Mouse (Mus musculus) forebrain, embryonic 12.5 days (tissue): ENCODE data around the gene Vdac2. TPM values are rescaled to one million over a fixed set of nuclear protein-coding genes. Genes with fewer than 3 reads are reported as not detected.

ENCODE experiments used
- ATAC-seq: fragments of 200-750 bp; cut with Nextera tagmentation; 2 replicates; pipeline ENCODE4 v1.8.0; 2017; ENCODE audit warnings: moderate TSS enrichment; ENCODE audit not compliant: low FRiP score
- H3K27ac ChIP-seq: fragments of 300-500 bp; sonication (generic); 2 replicates; pipeline ENCODE4 v1.5.1; 2016; ENCODE audit warnings: mild to moderate bottlenecking
- H3K27me3 ChIP-seq: fragments of 300-500 bp; sonication (generic); 2 replicates; pipeline ENCODE4 v1.6.1; 2016; ENCODE audit warnings: mild to moderate bottlenecking
- H3K36me3 ChIP-seq: fragments of 300-500 bp; sonication (generic); replicated peaks from 2 replicates; pipeline ENCODE4 v1.6.1; 2016; ENCODE audit warnings: mild to moderate bottlenecking
- H3K4me1 ChIP-seq: fragments of 300-500 bp; sonication (generic); 2 replicates; pipeline ENCODE4 v1.6.1; 2016
- H3K4me2 ChIP-seq: fragments of 300-500 bp; sonication (generic); 2 replicates; pipeline ENCODE4 v1.6.1; 2016; ENCODE audit warnings: mild to moderate bottlenecking, moderate library complexity
- H3K4me3 ChIP-seq: fragments of 300-500 bp; sonication (generic); replicated peaks from 2 replicates; pipeline ENCODE4 v1.5.1; 2016; ENCODE audit warnings: mild to moderate bottlenecking
- H3K9ac ChIP-seq: fragments of 300-500 bp; sonication (generic); 2 replicates; pipeline ENCODE4 v1.6.1; 2016; ENCODE audit warnings: mild to moderate bottlenecking
- H3K9me3 ChIP-seq: fragments of 300-500 bp; sonication (generic); 2 replicates; pipeline ENCODE4 v1.6.1; 2016
- WGBS: fragments of 180-500 bp; shearing (Covaris S2); methylation state at CpG from one replicate; pipeline ENCODE4 v1.1.7; 2016; 5-methylcytosine and 5-hydroxymethylcytosine counted together
- polyA plus RNA-seq: library from polyadenylated mRNA; unstranded; fragments of >200 nt; fragmentation: Nextera tagmentation; extraction: Ambion mirVana; gene quantifications from 2 replicates; pipeline ENCODE4 v1.2.1, GENCODE M21; 2016

The Vdac2 gene
- polyA plus RNA-seq, 1 experiment from 2014 or later: 238 TPM

DNA sequence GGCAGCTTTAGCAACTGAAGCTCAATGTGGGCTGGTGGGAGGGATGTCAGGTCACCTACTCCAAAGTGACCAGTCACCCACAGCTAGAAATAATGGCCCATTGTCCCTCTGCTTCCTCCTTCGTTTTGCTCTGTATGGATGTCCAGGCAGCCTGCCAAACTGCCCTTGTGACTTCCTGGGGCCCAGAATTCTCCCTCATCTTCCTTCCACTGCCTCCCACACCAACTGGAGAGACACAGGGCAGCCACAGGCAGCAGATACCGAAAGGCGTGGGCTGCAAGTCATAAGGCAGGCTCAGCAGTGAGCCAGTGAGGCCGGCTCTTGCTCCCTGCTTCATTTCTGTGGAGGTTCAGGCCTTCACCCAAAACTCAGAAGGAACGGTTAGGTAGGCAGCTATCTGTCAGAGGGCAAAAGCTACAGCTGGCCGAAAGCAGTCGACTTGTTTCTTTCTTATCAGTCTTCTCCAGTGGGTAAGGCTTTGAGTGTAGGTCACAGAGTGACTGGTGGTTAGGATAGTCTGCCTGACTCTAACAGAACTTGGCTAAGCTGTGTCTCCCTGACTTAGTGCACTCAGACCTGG lies 2.2 kb upstream of the Vdac2 start:
- no peaks in the 10 kb centered on the region for H3K9me3 ChIP-seq
- 0 out of 2 replicates have a peak, but pooled peaks cover 4% of the 10 kb centered on the region for H3K4me1 ChIP-seq
- no peak overlapping the region for H3K4me2 ChIP-seq
- WGBS: 73% methylated on average over 7 of the region's 7 CpGs
- no peaks in the 10 kb centered on the region for H3K27me3 ChIP-seq
- no peak overlapping the region; the same call in 1 of the 2 replicates for H3K27ac ChIP-seq
- no peak overlapping the region for H3K4me3 ChIP-seq
- ATAC-seq: no peak
- H3K36me3 ChIP-seq: no peaks in the 10 kb centered on the region
- no peak overlapping the region for H3K9ac ChIP-seq

DNA sequence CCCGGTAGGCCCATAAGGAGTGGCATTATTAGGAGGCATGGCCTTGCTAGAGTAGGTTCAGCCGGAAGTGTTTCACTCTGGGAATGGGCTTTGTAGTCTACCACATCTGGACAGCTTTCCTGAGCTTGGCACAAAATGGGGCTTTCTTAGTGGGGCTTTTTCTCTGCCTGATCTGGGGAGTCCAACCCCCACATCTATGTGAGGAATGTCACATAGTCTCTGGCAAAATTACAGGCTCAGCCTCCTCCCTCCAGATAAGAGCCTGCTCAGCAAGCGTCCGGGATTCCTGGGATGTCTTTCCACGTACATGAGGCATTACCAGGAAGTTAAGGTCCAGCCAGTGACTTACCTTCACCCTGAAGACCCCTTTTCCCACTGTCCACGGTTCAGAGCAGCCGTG lies 1.1 kb upstream of the Vdac2 start:
- Histone ChIP-seq H3K4me3 (no peak overlapping the region), H3K9me3 (no peaks in the 10 kb centered on the region), H3K27ac (no peak overlapping the region), H3K36me3 (no peaks in the 10 kb centered on the region), H3K27me3 (no peaks in the 10 kb centered on the region), H3K4me1 (0 out of 2 replicates have a peak, but pooled peaks cover 4% of the 10 kb centered on the region), H3K4me2 (no peak overlapping the region), H3K9ac (no peak overlapping the region)
- WGBS: 84% methylated on average over 7 of the region's 7 CpGs
- no peak for ATAC-seq

DNA sequence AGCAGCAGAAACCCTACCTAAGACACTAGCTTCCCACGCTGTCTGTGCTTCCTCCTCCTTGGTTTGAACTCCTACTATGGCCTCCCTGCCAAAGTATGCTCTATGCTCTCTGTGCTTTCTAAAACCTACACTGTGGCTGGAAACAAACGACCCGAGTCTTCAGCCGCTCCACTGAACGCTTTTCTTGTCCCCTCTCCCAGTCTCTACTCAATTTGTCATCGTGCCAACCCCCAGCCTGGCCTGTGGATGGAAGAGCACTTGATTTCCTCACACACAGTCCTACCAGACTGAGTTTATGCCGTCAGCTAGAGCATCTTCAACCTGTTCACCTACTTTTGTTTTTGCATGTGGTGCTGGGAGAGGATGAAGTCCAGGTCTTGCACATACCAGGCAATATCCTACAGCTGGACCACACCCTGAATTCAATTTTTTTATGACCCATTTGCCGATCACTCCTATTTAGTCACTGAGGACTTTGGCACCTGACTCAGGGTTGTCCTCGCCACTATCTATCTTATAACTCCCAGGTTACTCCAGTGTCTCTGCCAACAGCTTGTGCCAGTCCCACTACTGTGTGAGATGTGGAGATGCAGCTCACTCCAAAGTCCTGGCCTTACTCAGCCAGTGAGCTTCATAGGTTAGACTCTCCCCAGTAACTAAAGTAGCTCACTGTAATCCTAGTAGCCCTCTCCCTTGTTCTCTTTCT lies 901 bp downstream of the Vdac2 start:
- H3K27me3 ChIP-seq: no peaks in the 10 kb centered on the region
- H3K4me3 ChIP-seq: no peak overlapping the region
- peaks cover 8% of the 10 kb centered on the region for H3K4me1 ChIP-seq
- no peaks in the 10 kb centered on the region for H3K9me3 ChIP-seq
- H3K4me2 ChIP-seq: no peak overlapping the region
- WGBS: 86% methylated on average over 9 of the region's 9 CpGs
- H3K36me3 ChIP-seq: no peaks in the 10 kb centered on the region
- no peak for ATAC-seq
- no peak overlapping the region for H3K9ac ChIP-seq
- no peak overlapping the region for H3K27ac ChIP-seq

DNA sequence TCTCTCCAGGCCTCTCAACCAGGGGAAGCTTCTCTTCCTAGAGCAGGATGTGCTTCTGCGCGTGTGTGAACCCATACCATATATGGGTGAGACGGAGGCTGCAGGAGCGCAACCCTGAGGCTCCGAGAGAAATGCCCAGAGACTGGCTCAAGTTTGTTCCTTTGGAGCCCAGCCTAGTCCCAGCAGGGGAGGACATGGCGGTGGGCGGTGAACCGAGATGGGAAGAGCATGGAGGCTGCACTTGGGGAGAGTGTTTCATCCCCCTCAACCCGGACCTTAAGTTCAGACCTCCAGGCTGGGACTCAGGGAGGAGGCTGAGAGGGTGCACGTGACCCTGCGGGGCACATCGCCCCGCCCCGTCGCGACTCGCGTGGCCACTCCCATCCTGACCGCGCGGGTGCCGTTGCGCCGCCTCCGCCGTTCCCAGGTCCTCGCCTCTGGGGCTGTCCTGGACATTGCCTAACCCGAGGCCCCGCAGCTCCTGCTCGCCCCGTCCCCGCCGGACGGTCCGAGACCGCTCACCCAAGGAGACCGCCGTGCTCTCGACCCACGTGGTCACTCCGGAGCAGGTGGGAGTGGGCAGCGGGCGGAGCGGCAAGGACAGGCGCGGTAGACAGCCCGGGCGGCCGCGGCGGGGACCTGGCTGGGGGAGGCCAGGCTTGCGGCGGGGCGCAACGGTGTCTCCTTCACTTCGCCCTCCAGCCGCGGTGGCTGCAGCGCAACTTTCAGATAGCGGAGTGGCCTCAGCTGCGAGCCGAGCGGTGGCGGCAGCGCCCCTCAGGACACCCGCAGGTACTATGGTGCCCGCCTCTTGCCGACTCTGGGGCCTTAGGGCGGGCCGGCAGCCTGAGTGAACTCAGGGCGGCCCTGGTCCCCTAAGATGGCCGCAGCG lies 6.1 kb downstream of the Vdac2 start:
- Histone ChIP-seq H3K4me2 (peak overlapping the region; percentile 91), H3K9me3 (no peaks in the 10 kb centered on the region), H3K9ac (peak overlapping the region; percentile 93), H3K27me3 (no peaks in the 10 kb centered on the region), H3K36me3 (peaks cover 21% of the 10 kb centered on the region), H3K4me3 (peak overlapping the region; percentile 97), H3K27ac (peak overlapping the region; percentile 90), H3K4me1 (peaks cover 22% of the 10 kb centered on the region)
- peak; percentile 99 for ATAC-seq
- WGBS: under 1% methylated on average over 71 of the region's 73 CpGs

DNA sequence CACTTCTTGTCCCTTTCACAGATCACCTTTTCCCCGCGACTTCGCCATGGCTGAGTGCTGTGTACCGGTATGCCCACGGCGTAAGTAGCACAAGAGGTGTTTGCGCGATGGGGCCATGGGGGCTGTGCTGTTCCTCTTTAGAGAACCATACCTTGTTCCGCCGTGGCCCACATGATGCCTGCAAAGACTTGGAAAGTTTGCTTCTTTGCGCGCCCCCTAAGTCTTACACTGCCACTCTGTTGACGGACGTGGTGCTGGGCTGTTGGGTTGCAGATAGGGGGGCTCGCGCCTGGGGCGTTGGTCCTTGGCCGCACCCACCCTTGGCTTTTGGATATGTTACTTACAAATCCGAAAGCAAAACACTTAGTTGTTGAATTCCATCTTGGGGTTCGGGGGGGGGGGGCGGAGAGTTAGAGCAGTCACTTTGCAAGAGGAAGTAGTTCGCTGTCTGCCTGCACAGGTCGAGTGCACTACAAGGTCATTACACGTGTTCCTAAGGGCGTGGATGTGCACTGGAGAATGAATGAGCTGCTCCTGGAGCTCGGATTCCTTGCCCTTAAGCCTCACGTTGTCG lies 6.9 kb downstream of the Vdac2 start:
- peak; percentile 25; the same call in 1 of the 2 replicates for ATAC-seq
- peak overlapping the region; percentile 97 for H3K4me3 ChIP-seq
- peak overlapping the region; percentile 91 for H3K4me2 ChIP-seq
- peaks cover 22% of the 10 kb centered on the region for H3K4me1 ChIP-seq
- under 1% methylated on average over 28 of the region's 28 CpGs for whole genome bisulfite sequencing
- peaks cover 25% of the 10 kb centered on the region for H3K36me3 ChIP-seq
- peak overlapping the region; percentile 90 for H3K27ac ChIP-seq
- peak overlapping the region; percentile 93 for H3K9ac ChIP-seq
- H3K9me3 ChIP-seq: no peaks in the 10 kb centered on the region
- H3K27me3 ChIP-seq: no peaks in the 10 kb centered on the region

DNA sequence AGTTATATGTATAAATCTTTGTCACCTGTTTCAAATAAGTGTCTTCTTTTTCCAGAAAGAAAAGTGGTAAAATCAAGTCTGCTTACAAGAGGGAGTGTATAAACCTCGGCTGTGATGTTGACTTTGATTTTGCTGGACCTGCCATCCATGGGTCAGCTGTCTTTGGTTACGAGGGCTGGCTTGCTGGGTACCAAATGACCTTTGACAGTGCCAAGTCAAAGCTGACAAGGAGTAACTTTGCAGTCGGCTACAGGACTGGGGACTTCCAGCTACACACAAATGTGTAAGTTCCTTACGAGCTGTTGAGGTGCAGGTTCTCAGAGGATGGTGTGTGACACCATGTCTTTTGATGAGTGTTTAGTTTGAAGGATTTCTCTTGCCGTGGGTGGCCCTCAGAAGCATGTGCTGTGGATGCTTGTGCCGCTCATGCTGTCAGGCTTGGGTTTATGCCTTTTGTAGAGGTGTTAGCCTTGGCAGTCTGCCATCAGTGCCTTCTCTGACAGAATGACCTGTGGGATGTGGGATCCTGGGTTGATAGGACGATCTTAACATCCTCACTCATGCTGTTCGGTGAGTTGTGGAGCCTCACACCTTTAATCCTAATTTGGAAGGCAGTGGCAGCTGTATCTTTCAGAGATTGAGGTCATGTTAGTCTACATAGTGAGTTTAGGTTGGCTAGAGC lies 13.4 kb downstream of the Vdac2 start:
- H3K4me1 ChIP-seq: peaks cover 3% of the 10 kb centered on the region; the same call in 1 of the 2 replicates
- no peak overlapping the region for H3K27ac ChIP-seq
- H3K36me3 ChIP-seq: peaks cover 89% of the 10 kb centered on the region
- H3K4me2 ChIP-seq: no peak overlapping the region
- ATAC-seq: no peak
- no peak overlapping the region for H3K9ac ChIP-seq
- no peak overlapping the region for H3K4me3 ChIP-seq
- 89% methylated on average over 8 of the region's 8 CpGs for WGBS
- no peaks in the 10 kb centered on the region for H3K9me3 ChIP-seq
- no peaks in the 10 kb centered on the region for H3K27me3 ChIP-seq

DNA sequence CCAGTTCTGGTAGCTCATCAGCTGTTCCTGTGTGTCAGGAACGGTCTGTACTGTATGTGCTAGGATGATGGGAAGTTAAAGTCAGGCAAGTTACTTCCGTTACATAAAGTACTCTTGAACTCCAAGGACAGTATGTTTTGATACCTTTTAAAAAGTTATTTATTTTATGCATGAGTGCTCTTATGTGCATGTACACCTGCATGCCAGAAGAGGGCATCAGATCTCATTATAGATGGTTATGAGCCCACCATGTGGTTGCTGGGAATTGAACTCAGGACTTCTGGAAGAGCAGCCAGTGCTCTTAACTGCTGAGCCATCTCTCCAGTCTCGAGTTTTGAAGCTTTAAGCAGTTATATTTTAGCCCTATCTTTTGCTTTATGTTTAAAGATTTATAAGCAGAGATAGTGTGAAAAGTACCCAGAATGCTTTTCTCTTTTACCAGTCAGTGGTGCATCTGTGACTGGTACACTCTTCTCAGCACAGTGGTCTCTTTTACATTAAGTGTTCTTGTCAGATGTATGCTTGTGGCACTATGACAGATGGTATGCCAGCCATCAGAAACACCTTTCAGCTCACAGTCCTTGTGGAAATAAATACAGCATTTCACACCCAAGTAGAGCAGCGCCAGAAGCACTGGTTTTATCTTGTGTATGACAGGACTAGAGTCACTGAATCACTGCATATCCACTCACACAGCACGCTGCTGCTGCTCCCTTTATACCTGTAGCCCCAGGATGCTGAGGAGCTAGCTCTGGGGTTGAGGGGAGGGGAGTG lies 17.0 kb downstream of the Vdac2 start:
- ATAC-seq: no peak
- Histone ChIP-seq H3K4me1 (peaks cover 2% of the 10 kb centered on the region; the same call in 1 of the 2 replicates), H3K27me3 (no peaks in the 10 kb centered on the region), H3K27ac (no peak overlapping the region), H3K9ac (no peak overlapping the region), H3K4me3 (no peak overlapping the region), H3K9me3 (no peaks in the 10 kb centered on the region), H3K4me2 (no peak overlapping the region), H3K36me3 (peaks cover 93% of the 10 kb centered on the region)
- WGBS: 92% methylated on average over 5 of the region's 5 CpGs

DNA sequence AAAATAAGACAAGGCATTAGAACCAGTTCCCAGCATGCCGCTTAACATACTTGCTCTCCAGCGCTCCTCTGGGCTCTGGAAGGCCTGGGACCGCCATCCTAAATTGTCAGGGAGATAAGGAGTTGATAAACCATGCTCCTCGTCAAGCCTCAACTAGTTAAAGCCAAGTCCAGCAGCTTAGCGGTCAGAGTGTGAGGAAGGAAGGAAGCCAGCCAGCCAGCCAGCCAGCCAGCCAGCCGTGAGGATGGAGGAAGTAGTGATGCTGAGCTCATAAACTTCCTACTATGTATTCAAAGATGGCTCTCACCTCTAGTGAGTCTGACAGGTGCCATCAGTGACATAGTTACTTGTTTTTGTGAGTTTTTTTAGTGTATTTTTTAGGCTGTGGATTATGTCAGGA lies 18.2 kb downstream of the Vdac2 start:
- Histone ChIP-seq H3K4me3 (no peak overlapping the region), H3K4me2 (no peak overlapping the region), H3K9me3 (no peaks in the 10 kb centered on the region), H3K9ac (no peak overlapping the region), H3K27me3 (no peaks in the 10 kb centered on the region), H3K36me3 (peaks cover 81% of the 10 kb centered on the region), H3K4me1 (peaks cover 14% of the 10 kb centered on the region), H3K27ac (no peak overlapping the region)
- WGBS: 87% methylated on average over 6 of the region's 6 CpGs
- ATAC-seq: no peak

DNA sequence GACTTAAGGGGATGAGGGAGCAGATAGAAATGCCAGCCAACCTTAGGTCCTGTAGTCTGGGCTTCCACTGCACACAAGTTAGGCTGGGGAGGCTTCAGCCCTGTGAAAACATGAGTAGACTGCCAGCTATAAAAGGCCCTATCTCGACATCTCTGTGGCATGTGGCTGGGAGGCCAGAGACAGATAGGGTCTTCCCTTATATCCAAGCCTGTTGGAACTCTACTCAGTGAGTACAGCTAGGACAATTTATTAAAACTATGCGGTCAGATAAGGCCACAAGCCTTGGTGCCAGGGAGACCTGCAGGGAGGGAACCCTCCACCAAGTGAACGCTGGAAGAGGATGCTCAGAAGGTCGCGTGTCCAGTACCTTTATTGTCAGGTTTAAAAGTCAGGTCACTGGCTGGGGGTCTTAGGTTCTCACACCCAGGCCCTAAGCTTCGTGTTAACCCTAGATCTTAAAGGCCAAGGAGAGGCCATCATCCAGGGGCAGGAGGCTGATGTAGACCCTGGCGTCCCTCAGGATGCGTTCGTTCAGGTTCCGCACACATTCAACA lies 21.9 kb downstream of the Vdac2 start:
- Histone ChIP-seq H3K4me2 (peak overlapping the region; percentile 99), H3K4me3 (peak overlapping the region; percentile 67), H3K36me3 (peaks cover 44% of the 10 kb centered on the region), H3K27ac (peak overlapping the region; percentile 27; the same call in 1 of the 2 replicates), H3K27me3 (no peaks in the 10 kb centered on the region), H3K9me3 (no peaks in the 10 kb centered on the region), H3K4me1 (peaks cover 18% of the 10 kb centered on the region), H3K9ac (peak overlapping the region; percentile 71; the same call in 1 of the 2 replicates)
- ATAC-seq: no peak
- WGBS: 19% methylated on average over 10 of the region's 10 CpGs

DNA sequence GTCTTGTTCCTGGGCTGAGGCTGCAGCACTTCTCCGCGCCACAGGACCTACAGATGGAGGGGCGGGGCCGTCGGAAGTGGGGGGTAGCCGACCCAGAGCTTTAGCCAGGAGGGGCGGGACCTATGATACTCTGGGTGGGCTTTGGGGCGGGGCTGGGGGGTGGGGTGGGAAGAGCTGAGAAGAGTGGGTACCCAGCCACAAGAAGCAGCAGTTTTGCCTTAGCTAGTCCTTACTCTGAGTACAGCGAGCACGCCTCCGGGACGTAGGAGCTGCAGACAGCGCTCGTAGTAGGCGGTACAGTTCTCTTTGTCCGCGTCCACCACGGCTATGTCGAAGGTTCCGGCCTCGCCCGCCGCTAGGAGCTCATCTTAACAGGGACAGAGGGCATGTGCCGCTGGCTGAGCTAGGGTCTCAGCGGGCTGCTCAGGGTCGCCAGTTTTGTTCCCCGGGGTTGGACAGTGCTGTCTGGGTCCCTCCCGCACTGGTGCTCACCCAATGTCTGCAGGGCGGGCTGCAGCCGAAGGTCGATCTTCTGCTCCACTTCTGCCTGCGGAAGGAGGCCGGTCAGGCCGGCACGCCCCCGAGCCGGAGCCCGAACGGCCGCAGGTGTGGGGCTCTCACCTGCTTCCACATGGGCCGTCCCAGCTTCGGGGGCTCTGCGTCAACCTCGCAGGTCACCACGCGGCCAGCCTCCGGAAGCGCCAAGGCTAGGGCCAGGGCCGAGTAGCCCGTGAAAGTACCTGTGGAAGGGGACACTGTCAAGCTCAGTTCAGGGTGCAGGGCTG lies 22.5 kb downstream of the Vdac2 start:
- Histone ChIP-seq H3K4me2 (peak overlapping the region; percentile 99), H3K9me3 (no peaks in the 10 kb centered on the region), H3K27ac (peak overlapping the region; percentile 27), H3K27me3 (no peaks in the 10 kb centered on the region), H3K4me1 (peaks cover 18% of the 10 kb centered on the region), H3K36me3 (peaks cover 37% of the 10 kb centered on the region), H3K9ac (peak overlapping the region; percentile 71), H3K4me3 (peak overlapping the region; percentile 67)
- 0% methylated on average over 46 of the region's 50 CpGs for WGBS
- ATAC-seq: peak; percentile 57
